In genomic region chr5:151142671-151143601, GRCm38 (mm10) we compare ENCODE assay signal across 9 mouse cellular contexts.
A peak's percentile ranks its signal among the peaks of the same experiment; 100 is the strongest.
DNase-seq lines count a peak whose midpoint lies in the region; ATAC-seq lines count a peak whose summit lies in the region.
"Had no signal": no experiment of that assay in that cellular context is flagged by ENCODE, and none has a peak within 500 bp of the region (broad histone marks: within the 10 kb centered on the region; RNA-seq: fewer than 3 reads in every experiment).

No protein-coding gene starts in this region.

- DNase-seq in right cerebral cortex, postnatal 10 days (ENCODE audit: low spot score in 2 of 2), result peak; percentile 34 to 43
- no peak for DNase-seq in right cerebral cortex, postnatal 14 days
- DNase-seq in fibroblast of lung, adult 2 months (ENCODE audit: low read depth), result peak; percentile 27
- peak; percentile 45 to 59 for DNase-seq in heart, postnatal 10 days
- peak; percentile 89 for DNase-seq in limb, embryonic 10.5 days (ENCODE audit: low spot score)
- no peak for DNase-seq in B cell, adult 2 months

- H3K4me1 ChIP-seq in limb, embryonic 10.5 days, result peaks cover 40% of the 10 kb centered on the region
- H3K4me1 ChIP-seq in midbrain, embryonic 15.5 days, result peaks cover 16% of the 10 kb centered on the region

- 0 out of 2 replicates have a peak overlapping the region, but pooled peaks have one; percentile 0 for H3K4me3 ChIP-seq in limb, embryonic 10.5 days
- H3K4me3 ChIP-seq in midbrain, embryonic 15.5 days, result no peak overlapping the region

- no peak overlapping the region for H3K4me2 ChIP-seq in midbrain, embryonic 15.5 days

- peaks cover 3% of the 10 kb centered on the region; the same call in 1 of the 2 replicates for H3K27me3 ChIP-seq in limb, embryonic 10.5 days (ENCODE audit: low read depth, poor library complexity, severe bottlenecking)
- no peaks in the 10 kb centered on the region for H3K27me3 ChIP-seq in midbrain, embryonic 15.5 days (replicated peaks)

- intact Hi-C loops in heart, postnatal 10 days (cut with DNase I), result loop anchor here (1.0 to 5.0 kb wide), 2 partner anchors 89 to 225 kb away; partner anchors contain the start of gene Stard13

- peak overlapping the region; percentile 86 for H3K27ac ChIP-seq in limb, embryonic 10.5 days
- peak overlapping the region; percentile 65 for H3K27ac ChIP-seq in midbrain, embryonic 15.5 days
- H3K27ac ChIP-seq: macrophage had no signal

- H3K9ac ChIP-seq in midbrain, embryonic 15.5 days, result 0 out of 2 replicates have a peak overlapping the region, but pooled peaks have one; percentile 8

- ATAC-seq in midbrain, embryonic 15.5 days (replicated peaks), result peak; percentile 61; the same call in 1 of the 2 replicates
- no peak for ATAC-seq in CD4-positive, CD25-positive, alpha-beta regulatory T cell, adult 4 months

- no peaks in the 10 kb centered on the region for H3K36me3 ChIP-seq in limb, embryonic 10.5 days
- no peaks in the 10 kb centered on the region for H3K36me3 ChIP-seq in midbrain, embryonic 15.5 days (replicated peaks)

- H3K9me3 ChIP-seq in limb, embryonic 10.5 days (replicated peaks), result no peaks in the 10 kb centered on the region
- H3K9me3 ChIP-seq in midbrain, embryonic 15.5 days, result no peaks in the 10 kb centered on the region

- WGBS in limb, embryonic 10.5 days, result 6% methylated on average over 11 of the region's 11 CpGs
- WGBS in midbrain, embryonic 15.5 days, result 20% methylated on average over 11 of the region's 11 CpGs

Comparison
In these comparisons a context has a peak if more than half of its experiments do, and no peak if none do; other contexts are left out.
1. DNase-seq: peak in right cerebral cortex, postnatal 10 days (2 of 2), fibroblast of lung, adult 2 months (single experiment), heart, postnatal 10 days (2 of 2) and limb, embryonic 10.5 days (single experiment); none in right cerebral cortex, postnatal 14 days (single experiment) and B cell, adult 2 months (0 of 2).